Mouse (Mus musculus) embryonic facial prominence, embryonic 13.5 days (tissue): ENCODE results near the gene Vmn1r7. TPM values are rescaled to one million over a fixed set of nuclear protein-coding genes. Genes with fewer than 3 reads are reported as not detected.
"Not testable (repeated sequence)": the region's sequence is repeated elsewhere in the genome, so short reads cannot be mapped to it uniquely, and the experiment has no call there.

Experiments used
- ATAC-seq: fragments of 200-750 bp; cut with Nextera tagmentation; 2 replicates; pipeline ENCODE4 v1.8.0; 2017; ENCODE audit warnings: low read depth; ENCODE audit not compliant: insufficient number of reproducible peaks, insufficient read depth, low FRiP score, low TSS enrichment
- H3K27ac ChIP-seq: fragments of 300-500 bp; sonication (generic); 2 replicates; pipeline ENCODE4 v1.5.1; 2015; ENCODE audit warnings: moderate library complexity, mild to moderate bottlenecking, inconsistent platforms
- H3K27me3 ChIP-seq: fragments of 300-500 bp; sonication (generic); 2 replicates; pipeline ENCODE4 v1.6.1; 2015; ENCODE audit warnings: mild to moderate bottlenecking, inconsistent platforms
- H3K36me3 ChIP-seq: fragments of 300-500 bp; sonication (generic); 2 replicates; pipeline ENCODE4 v1.6.1; 2015; ENCODE audit warnings: mild to moderate bottlenecking, inconsistent platforms
- H3K4me1 ChIP-seq: fragments of 300-500 bp; sonication (generic); 2 replicates; pipeline ENCODE4 v1.6.1; 2015; ENCODE audit warnings: inconsistent platforms
- H3K4me2 ChIP-seq: fragments of 300-500 bp; sonication (generic); 2 replicates; pipeline ENCODE4 v1.6.1; 2015; ENCODE audit warnings: moderate library complexity, mild to moderate bottlenecking, inconsistent platforms
- H3K4me3 ChIP-seq: fragments of 300-500 bp; sonication (generic); 2 replicates; pipeline ENCODE4 v1.5.1; 2015; ENCODE audit warnings: mild to moderate bottlenecking, inconsistent platforms
- H3K9ac ChIP-seq: fragments of 300-500 bp; sonication (generic); 2 replicates; pipeline ENCODE4 v1.6.1; 2015; ENCODE audit warnings: mild to moderate bottlenecking, inconsistent platforms
- H3K9me3 ChIP-seq: fragments of 300-500 bp; sonication (generic); 2 replicates; pipeline ENCODE4 v1.6.1; 2016; ENCODE audit warnings: inconsistent platforms
- WGBS: fragments of 180-500 bp; shearing (Covaris S2); methylation state at CpG from one replicate; pipeline ENCODE4 v1.1.7; 2015; ENCODE audit warnings: mixed read lengths; 5-methylcytosine and 5-hydroxymethylcytosine counted together
- polyA plus RNA-seq: library from polyadenylated mRNA; unstranded; fragments of >200 nt; fragmentation: Nextera tagmentation; extraction: Ambion mirVana; gene quantifications from 2 replicates; pipeline ENCODE4 v1.2.1, GENCODE M21; 2015

The Vmn1r7 gene
- not detected in 2 replicates for polyA plus RNA-seq

DNA sequence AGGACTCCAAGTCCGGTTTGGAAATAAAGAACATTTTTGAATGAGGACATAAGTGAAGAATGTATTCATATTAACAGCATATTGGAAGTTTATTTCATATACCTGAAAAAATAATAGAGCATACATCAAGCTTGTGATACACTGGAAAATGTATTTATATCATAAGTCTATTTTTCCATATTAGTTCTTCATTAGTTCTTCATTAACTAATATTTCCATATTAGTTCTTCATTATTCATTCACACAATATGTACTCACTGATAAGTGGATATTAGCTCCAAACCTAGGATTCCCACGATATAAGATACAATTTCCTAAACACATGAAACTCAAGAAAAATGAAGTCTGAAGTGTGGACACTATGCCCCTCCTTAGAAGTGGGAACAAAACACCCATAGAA, at the start of gene Vmn1r7:
TSS of gene Vmn1r7 (minus strand) at position 101 of the 400 bp plus-strand sequence.
- not testable (repeated sequence) for H3K4me2 ChIP-seq, H3K9ac ChIP-seq, H3K4me3 ChIP-seq, H3K36me3 ChIP-seq, H3K4me1 ChIP-seq, H3K27me3 ChIP-seq, H3K27ac ChIP-seq, ATAC-seq, H3K9me3 ChIP-seq
- WGBS, result 89% methylated on average over 2 of the region's 2 CpGs

DNA sequence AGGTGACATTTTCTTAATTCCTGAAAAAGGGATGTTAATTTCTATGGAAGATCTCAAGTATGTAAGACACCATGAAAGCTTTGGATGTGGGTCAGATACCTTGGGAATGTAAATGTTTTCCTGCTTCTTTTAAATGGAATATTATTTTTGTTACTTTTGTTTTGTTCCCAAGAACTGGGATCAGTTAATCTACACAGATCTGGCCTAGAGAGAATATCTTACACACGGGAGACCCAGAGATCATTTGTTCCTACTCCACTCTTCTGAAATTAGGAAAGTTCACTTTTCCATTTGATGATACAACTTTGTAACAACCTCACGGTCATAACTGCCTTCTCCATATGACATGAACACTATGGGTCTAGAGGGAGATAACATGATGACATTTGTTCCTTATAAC, 41.4 kb upstream of the Vmn1r7 start, which contains the start of gene Vmn1r9:
TSS of gene Vmn1r9 (plus strand) at position 301 of the 400 bp plus-strand sequence.
- ATAC-seq, result no peak
- Histone ChIP-seq H3K9ac (no peak within 1 kb of the TSS), H3K36me3 (no peaks in the 10 kb centered on the region), H3K4me3 (no peak within 1 kb of the TSS), H3K27me3 (no peaks in the 10 kb centered on the region), H3K4me2 (no peak within 1 kb of the TSS), H3K4me1 (no peaks in the 10 kb centered on the region), H3K9me3 (no peaks in the 10 kb centered on the region), H3K27ac (no peak within 1 kb of the TSS)
- WGBS, result 79% methylated on average over 2 of the region's 2 CpGs

DNA sequence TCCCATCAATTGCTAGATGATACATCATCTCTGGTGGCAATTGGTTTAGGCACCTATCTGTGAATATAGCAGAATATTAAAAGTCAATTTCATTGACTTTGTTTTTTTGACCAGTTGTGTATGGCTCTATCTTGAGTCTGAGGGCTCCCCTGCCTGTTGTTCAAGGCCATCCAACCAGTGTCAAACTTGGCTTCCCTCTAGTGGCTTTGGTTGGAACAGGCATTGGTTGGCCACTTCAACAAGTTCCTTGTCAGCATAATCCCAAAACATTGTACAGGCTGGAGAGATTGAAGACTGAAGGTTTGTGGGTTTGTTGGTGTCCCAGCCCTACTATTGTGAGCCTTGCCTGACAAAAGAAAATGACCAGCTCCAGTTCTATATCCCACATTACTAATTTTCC, 38.6 kb upstream of the Vmn1r7 start:
- no peak for ATAC-seq
- Histone ChIP-seq H3K9me3 (no peaks in the 10 kb centered on the region), H3K4me3 (no peak overlapping the region)

DNA sequence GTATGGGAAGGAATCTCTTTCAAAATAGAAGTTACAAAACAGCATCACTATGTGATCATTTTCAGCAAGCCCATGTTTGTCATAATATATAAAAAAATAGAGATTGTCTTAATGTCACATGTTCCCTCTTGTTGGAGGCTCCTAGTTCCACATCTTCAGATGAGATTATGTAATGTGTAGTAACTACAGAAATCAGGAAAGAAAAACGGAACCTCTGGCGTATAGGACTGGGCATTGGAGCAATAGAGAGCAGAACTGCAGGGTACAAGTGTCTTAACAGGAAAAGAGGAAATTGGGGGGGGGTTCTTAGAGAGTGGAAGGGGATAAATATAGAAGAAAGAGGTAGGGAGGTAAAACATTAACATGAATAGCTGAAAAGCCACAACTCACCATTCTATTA, 9.6 kb upstream of the Vmn1r7 start:
- H3K4me2 ChIP-seq, result no peak overlapping the region
- no peak overlapping the region for H3K27ac ChIP-seq
- no peak overlapping the region for H3K9ac ChIP-seq
- H3K27me3 ChIP-seq, result no peaks in the 10 kb centered on the region
- H3K9me3 ChIP-seq, result no peaks in the 10 kb centered on the region
- H3K4me3 ChIP-seq, result no peak overlapping the region
- WGBS, result 92% methylated on average over 2 of the region's 2 CpGs
- no peak for ATAC-seq
- H3K4me1 ChIP-seq, result no peaks in the 10 kb centered on the region
- no peaks in the 10 kb centered on the region for H3K36me3 ChIP-seq

More for the DNA sequence above, 38.6 kb upstream of the Vmn1r7 start:
- Histone ChIP-seq H3K9ac (no peak overlapping the region), H3K27ac (no peak overlapping the region), H3K4me2 (no peak overlapping the region), H3K4me1 (no peaks in the 10 kb centered on the region), H3K27me3 (no peaks in the 10 kb centered on the region), H3K36me3 (no peaks in the 10 kb centered on the region)

DNA sequence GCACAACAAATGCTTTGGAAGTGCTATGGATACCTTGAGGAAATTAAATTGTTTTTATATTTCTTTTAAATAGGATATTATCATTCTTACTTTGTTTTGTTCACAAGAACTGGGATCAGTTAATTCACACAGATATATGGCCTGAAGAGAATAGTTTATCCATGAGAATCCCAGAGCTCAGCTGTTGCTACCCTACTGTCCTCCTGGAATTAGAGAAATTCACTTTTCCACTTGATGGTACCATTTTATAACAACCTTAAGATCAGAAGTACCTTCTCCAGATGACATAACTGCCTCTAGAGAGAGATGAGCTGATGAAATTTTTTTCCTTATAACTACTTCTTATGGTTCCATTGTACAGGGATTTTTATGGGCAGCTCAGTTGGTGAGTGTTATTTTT, 6.9 kb upstream of the Vmn1r7 start, which contains the start of gene Vmn1r8:
TSS of gene Vmn1r8 (plus strand) at position 301 of the 400 bp plus-strand sequence.
- no peak for ATAC-seq
- Histone ChIP-seq H3K9me3 (no peaks in the 10 kb centered on the region), H3K27me3 (no peaks in the 10 kb centered on the region)

DNA sequence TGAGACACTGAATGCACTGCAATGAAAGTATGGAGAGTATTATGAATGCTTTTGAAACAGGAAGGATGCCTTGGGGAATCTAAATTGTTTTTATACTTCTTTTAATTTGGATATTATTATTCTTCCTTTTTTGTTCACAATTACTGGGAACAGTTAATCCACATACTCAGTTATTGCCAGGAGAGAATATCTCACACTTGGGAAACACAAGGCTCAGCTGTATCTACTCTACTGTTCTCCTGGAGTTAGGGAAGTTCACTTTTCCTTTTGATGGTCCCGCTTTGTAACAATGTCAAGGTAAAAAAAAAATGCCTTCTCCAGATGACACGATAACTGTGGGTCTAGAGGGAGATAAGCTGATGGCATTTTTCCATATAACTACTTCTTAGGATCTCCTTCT, 28.2 kb downstream of the Vmn1r7 start, which contains the start of gene Vmn1r6:
TSS of gene Vmn1r6 (plus strand) at position 301 of the 400 bp plus-strand sequence.
- Histone ChIP-seq H3K27me3 (no peaks in the 10 kb centered on the region), H3K9me3 (no peaks in the 10 kb centered on the region), H3K36me3 (no peaks in the 10 kb centered on the region), H3K4me3 (no peak within 1 kb of the TSS), H3K9ac (no peak within 1 kb of the TSS), H3K4me2 (no peak within 1 kb of the TSS), H3K4me1 (no peaks in the 10 kb centered on the region), H3K27ac (no peak within 1 kb of the TSS)
- 89% methylated on average over 2 of the region's 2 CpGs for WGBS
- no peak for ATAC-seq

More for the DNA sequence above, 6.9 kb upstream of the Vmn1r7 start, which contains the start of gene Vmn1r8:
- Histone ChIP-seq H3K4me2 (no peak within 1 kb of the TSS), H3K9ac (no peak within 1 kb of the TSS), H3K4me3 (no peak within 1 kb of the TSS), H3K36me3 (no peaks in the 10 kb centered on the region), H3K27ac (no peak within 1 kb of the TSS), H3K4me1 (no peaks in the 10 kb centered on the region)

Other genes starting within 250 kb of the Vmn1r7 start
- gene Kbtbd2, start 227.5 kb downstream of the Vmn1r7 start, polyA plus RNA-seq, result 30.5 and 33.7 TPM in 2 replicates
- gene Fkbp9, start 193.3 kb downstream of the Vmn1r7 start, polyA plus RNA-seq, result 171 and 199 TPM in 2 replicates
- 66.0 and 67.4 TPM in 2 replicates for gene Nt5c3, start 101.4 kb downstream of the Vmn1r7 start, polyA plus RNA-seq
- gene Vmn1r4, start 101.3 kb downstream of the Vmn1r7 start, polyA plus RNA-seq, result 0.22 and 0.72 TPM in 2 replicates
- not detected in 2 replicates for gene Vmn1r5, start 55.1 kb downstream of the Vmn1r7 start, polyA plus RNA-seq
- gene Vmn1r6, start 28.1 kb downstream of the Vmn1r7 start, polyA plus RNA-seq, result not detected in 2 replicates
- gene Vmn1r8, start 7.0 kb upstream of the Vmn1r7 start, polyA plus RNA-seq, result not detected in 2 replicates
- not detected in 2 replicates for gene Vmn1r9, start 41.5 kb upstream of the Vmn1r7 start, polyA plus RNA-seq
- not detected in 2 replicates for gene Vmn1r10, start 84.1 kb upstream of the Vmn1r7 start, polyA plus RNA-seq
- not detected in 2 replicates for gene Vmn1r11, start 108.1 kb upstream of the Vmn1r7 start, polyA plus RNA-seq
- gene Vmn1r12, start 131.6 kb upstream of the Vmn1r7 start, polyA plus RNA-seq, result not detected in 2 replicates
- not detected in 2 replicates for gene Vmn1r13, start 178.0 kb upstream of the Vmn1r7 start, polyA plus RNA-seq
- gene Vmn1r14, start 206.4 kb upstream of the Vmn1r7 start, polyA plus RNA-seq, result not detected in 2 replicates
- gene Vmn1r15, start 232.6 kb upstream of the Vmn1r7 start, polyA plus RNA-seq, result not detected in 2 replicates